Mouse (Mus musculus) E14TG2a.4 (cell line): ENCODE data around the gene Hdac1.

Experiments
- CTCF ChIP-seq: conservative IDR thresholded peaks from 2 replicates; pipeline ENCODE4 v1.5.1; 2014; ENCODE audit warnings: low read length
- POU5F1 ChIP-seq: IDR thresholded peaks from 2 replicates; pipeline ENCODE4 v1.6.1; 2014; ENCODE audit warnings: low read length, borderline replicate concordance

DNA sequence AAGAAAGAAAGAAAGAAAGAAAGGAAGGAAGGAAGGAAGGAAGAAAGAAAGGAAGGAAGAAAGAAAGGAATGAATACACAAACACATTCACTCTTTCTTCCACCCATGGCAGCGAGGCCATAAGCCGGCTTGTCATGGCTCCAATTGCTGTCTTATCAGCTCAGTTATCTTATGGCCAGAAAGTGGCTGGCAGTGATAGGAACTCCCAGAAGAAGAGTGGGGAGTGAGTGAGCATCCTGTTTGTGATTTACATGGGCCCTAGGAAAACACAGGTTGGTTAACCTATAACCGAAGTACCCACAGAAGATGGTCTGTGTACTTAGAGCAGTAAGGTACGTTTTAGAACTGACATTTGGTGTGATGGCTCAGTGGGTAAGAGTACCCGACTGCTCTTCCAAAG, 18.7 kb upstream of the Hdac1 start:
- TF ChIP-seq CTCF (no peak), POU5F1 (no peak)
